Mouse (Mus musculus) ES-Bruce4 (cell line): Measurements from ENCODE around the gene Carhsp1. TPM values are rescaled to one million over a fixed set of nuclear protein-coding genes. Genes with fewer than 3 reads are reported as not detected.
A peak's percentile ranks its signal among the peaks of the same experiment; 100 is the strongest.

Source experiments
- H3K27ac ChIP-seq: 2 replicates; pipeline ENCODE4 v1.5.1; 2012; ENCODE audit warnings: low read length, inconsistent platforms; ENCODE audit not compliant: insufficient read depth
- H3K27me3 ChIP-seq: 2 replicates; pipeline ENCODE4 v1.6.1; 2012; ENCODE audit warnings: mild to moderate bottlenecking, low read length, inconsistent platforms; ENCODE audit not compliant: control insufficient read depth, poor library complexity, insufficient read depth, severe bottlenecking
- H3K36me3 ChIP-seq: 2 replicates; pipeline ENCODE4 v1.6.1; 2012; ENCODE audit warnings: inconsistent platforms, mild to moderate bottlenecking, low read length, moderate library complexity; ENCODE audit not compliant: control insufficient read depth, poor library complexity, insufficient read depth, severe bottlenecking
- H3K4me1 ChIP-seq: one replicate; pipeline ENCODE4 v1.8.1; 2011; ENCODE audit warnings: low read length; ENCODE audit not compliant: control insufficient read depth, insufficient read depth
- H3K4me3 ChIP-seq: 2 replicates; pipeline ENCODE4 v1.5.1; 2011; ENCODE audit warnings: low read depth, mild to moderate bottlenecking, low read length
- H3K9ac ChIP-seq: 2 replicates; pipeline ENCODE4 v1.6.1; 2012; ENCODE audit warnings: low read depth, mild to moderate bottlenecking, inconsistent platforms; ENCODE audit not compliant: poor library complexity, severe bottlenecking
- H3K9me3 ChIP-seq: replicated peaks from 2 replicates; pipeline ENCODE4 v1.6.1; 2012; ENCODE audit warnings: mild to moderate bottlenecking, low read length, inconsistent platforms; ENCODE audit not compliant: control insufficient read depth, poor library complexity, insufficient read depth, severe bottlenecking
- CTCF ChIP-seq: IDR thresholded peaks from one replicate; pipeline ENCODE4 v1.8.1; 2011; ENCODE audit warnings: low read depth, low read length
- EP300 ChIP-seq: IDR thresholded peaks from 2 replicates; pipeline ENCODE4 v1.6.1; 2011; ENCODE audit warnings: low read depth, low read length; ENCODE audit not compliant: insufficient read depth
- POLR2A ChIP-seq: IDR thresholded peaks from one replicate; pipeline ENCODE4 v1.8.1; 2011; ENCODE audit warnings: low read length; ENCODE audit not compliant: insufficient read depth
- polyA plus RNA-seq: library from polyadenylated mRNA; stranded (reverse); fragments of >200 nt; gene quantifications from 2 replicates; pipeline ENCODE4 v1.2.4, GENCODE M21; 2011; ENCODE audit warnings: low read depth; ENCODE audit not compliant: missing spikeins, insufficient read depth, insufficient read length

Gene Carhsp1
- polyA plus RNA-seq, 1 experiment: 65.8 TPM

DNA sequence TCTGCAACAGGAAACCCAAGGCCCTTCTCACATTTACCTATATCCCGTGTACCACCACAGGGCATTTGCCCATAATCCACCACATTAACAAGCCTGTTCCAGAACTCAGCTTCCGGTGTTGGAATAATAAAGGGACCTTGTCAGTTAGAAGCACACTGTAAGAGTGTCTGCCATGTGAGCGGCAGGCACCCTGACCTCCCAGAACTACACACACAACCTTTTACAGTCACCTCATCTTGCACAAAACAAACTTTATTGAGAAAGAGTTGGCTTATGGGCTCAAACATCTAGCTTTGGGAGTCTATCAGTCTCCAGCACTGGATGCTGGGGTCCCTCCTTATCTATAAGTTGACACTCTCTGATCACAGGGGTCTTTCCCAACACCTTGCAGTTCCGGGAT, 13.6 kb downstream of the Carhsp1 start:
- Histone ChIP-seq H3K27ac (no peak overlapping the region), H3K27me3 (no peaks in the 10 kb centered on the region), H3K9me3 (no peaks in the 10 kb centered on the region), H3K4me3 (no peak overlapping the region), H3K9ac (no peak overlapping the region), H3K4me1 (no peaks in the 10 kb centered on the region), H3K36me3 (no peaks in the 10 kb centered on the region; the same call in 1 of the 2 replicates)
- no peak for TF ChIP-seq POLR2A
- TF ChIP-seq CTCF: no peak
- TF ChIP-seq EP300: no peak

GRCm38 (mm10) chr16:8656256-8656655, 15.7 kb downstream of the Carhsp1 start:
- Histone ChIP-seq H3K27ac (no peak overlapping the region), H3K27me3 (no peaks in the 10 kb centered on the region), H3K9ac (no peak overlapping the region), H3K36me3 (no peaks in the 10 kb centered on the region; the same call in 1 of the 2 replicates), H3K4me1 (no peaks in the 10 kb centered on the region), H3K9me3 (no peaks in the 10 kb centered on the region), H3K4me3 (no peak overlapping the region)
- TF ChIP-seq CTCF (no peak), POLR2A (no peak), EP300 (0 out of 2 replicates have a peak, but pooled peaks have one; percentile 15)

DNA sequence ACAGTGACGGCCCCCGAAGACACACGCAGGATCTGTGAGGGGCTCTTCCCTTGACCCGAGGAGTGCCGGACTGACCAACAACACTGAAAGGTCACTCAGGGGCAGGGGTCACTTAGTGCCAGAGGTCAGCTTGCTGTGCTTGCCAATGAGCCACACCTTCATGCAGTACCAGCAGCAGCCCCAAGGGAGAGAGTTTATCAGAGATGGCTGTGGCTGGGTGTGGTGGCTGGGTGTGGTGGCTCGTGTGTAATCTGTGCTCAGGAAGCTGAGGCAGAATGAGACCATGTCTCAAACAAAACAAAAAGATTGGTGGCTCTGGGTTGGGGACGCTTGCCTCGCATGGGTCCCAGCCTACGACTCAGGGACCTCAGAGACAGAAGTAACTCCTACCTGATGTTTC, 16.4 kb downstream of the Carhsp1 start:
- Histone ChIP-seq H3K4me1 (no peaks in the 10 kb centered on the region), H3K9ac (no peak overlapping the region), H3K9me3 (no peaks in the 10 kb centered on the region), H3K4me3 (no peak overlapping the region), H3K36me3 (no peaks in the 10 kb centered on the region; the same call in 1 of the 2 replicates), H3K27ac (no peak overlapping the region), H3K27me3 (no peaks in the 10 kb centered on the region)
- TF ChIP-seq CTCF (no peak), EP300 (no peak), POLR2A (no peak)

- no peak overlapping the region for H3K9ac ChIP-seq
- H3K27me3 ChIP-seq: no peaks in the 10 kb centered on the region
- TF ChIP-seq CTCF (no peak), EP300 (no peak), POLR2A (no peak)
- no peaks in the 10 kb centered on the region for H3K9me3 ChIP-seq
- H3K4me3 ChIP-seq: no peak overlapping the region
- no peak overlapping the region for H3K27ac ChIP-seq
- no peaks in the 10 kb centered on the region for H3K4me1 ChIP-seq
- H3K36me3 ChIP-seq: no peaks in the 10 kb centered on the region; the same call in 1 of the 2 replicates
Observed at GRCm38 (mm10) chr16:8655108-8655507, 16.8 kb downstream of the Carhsp1 start.

DNA sequence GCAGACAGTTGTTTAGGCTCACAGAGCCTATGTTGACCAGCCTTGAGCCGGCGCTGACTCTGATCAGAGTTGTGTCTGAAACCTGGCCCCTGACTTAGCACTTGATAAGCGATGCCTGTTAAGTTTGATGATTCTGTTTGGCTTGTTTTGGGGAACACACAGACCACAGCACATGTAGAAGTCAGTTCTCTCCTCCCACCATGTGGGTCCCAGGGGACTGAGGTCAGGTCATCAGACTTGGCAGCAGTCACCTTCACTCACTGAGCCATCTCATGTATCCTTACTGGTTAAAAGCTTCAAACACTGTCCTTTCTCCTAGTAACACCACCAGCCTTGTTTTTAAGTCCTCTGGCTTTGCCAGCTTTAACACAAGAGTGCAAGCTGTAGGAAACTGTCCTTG, 21.9 kb downstream of the Carhsp1 start:
- no peak for TF ChIP-seq CTCF
- TF ChIP-seq POLR2A: no peak
- no peak for TF ChIP-seq EP300
- no peak overlapping the region for H3K27ac ChIP-seq
- no peaks in the 10 kb centered on the region for H3K27me3 ChIP-seq
- H3K9me3 ChIP-seq: no peaks in the 10 kb centered on the region
- peaks cover 13% of the 10 kb centered on the region for H3K36me3 ChIP-seq
- no peak overlapping the region for H3K9ac ChIP-seq
- no peak overlapping the region for H3K4me3 ChIP-seq
- H3K4me1 ChIP-seq: no peaks in the 10 kb centered on the region

DNA sequence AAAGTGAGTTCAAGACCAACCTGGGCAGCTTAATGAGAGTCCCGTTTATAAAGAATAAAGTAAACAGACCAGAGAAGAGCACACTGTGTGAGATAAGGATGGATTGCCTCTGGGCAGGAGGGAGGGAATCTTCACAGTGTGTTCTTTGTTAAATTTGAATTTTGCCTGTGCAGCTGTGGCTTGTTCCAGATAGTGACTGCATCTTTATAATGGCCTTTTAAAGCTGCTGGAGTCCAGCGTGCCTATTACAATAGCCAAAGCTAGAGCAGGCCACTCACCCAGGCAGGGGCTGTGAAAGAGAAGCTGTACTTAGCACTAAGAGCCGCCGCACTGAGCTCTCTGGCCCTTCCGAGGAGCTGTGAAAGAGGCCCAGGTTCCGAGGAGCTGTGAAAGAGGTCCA, 26.4 kb downstream of the Carhsp1 start:
- Histone ChIP-seq H3K4me3 (no peak overlapping the region), H3K9me3 (no peaks in the 10 kb centered on the region), H3K9ac (no peak overlapping the region), H3K36me3 (peaks cover 13% of the 10 kb centered on the region), H3K27ac (no peak overlapping the region), H3K4me1 (no peaks in the 10 kb centered on the region), H3K27me3 (no peaks in the 10 kb centered on the region)
- TF ChIP-seq EP300 (no peak), POLR2A (no peak), CTCF (no peak)
